Mouse (Mus musculus): Measurements from ENCODE around the gene Cdh15.

GRCm38 (mm10) chr8:122834416-122834815 is 13.3 kb upstream of the Cdh15 start:
- no peak for TF ChIP-seq GATA1 (IDR thresholded peaks at IDR 0.05; ENCODE audit: borderline replicate concordance, low read length)
- TF ChIP-seq FLI1 (IDR thresholded peaks at IDR 0.05; ENCODE audit: low read length) = no peak

All from megakaryocyte, embryonic 14.5 days (primary cell).